Mouse (Mus musculus) small intestine, adult 2 months (tissue): ENCODE results near the gene Gatad2a. TPM values are rescaled to one million over a fixed set of nuclear protein-coding genes. Genes with fewer than 3 reads are reported as not detected.
"Not testable (repeated sequence)": the region's sequence is repeated elsewhere in the genome, so short reads cannot be mapped to it uniquely, and the experiment has no call there.

Experiments used
- H3K27ac ChIP-seq: fragments of 200-500 bp; 2 replicates; pipeline ENCODE4 v1.5.1; 2012; ENCODE audit warnings: low read depth, low read length, control low read depth, inconsistent platforms; ENCODE audit not compliant: insufficient read depth
- H3K27me3 ChIP-seq: fragments of 200-500 bp; 2 replicates; pipeline ENCODE4 v1.6.1; 2012; ENCODE audit warnings: mild to moderate bottlenecking, moderate library complexity, low read length, inconsistent platforms; ENCODE audit not compliant: control insufficient read depth, insufficient read depth
- H3K36me3 ChIP-seq: fragments of 200-500 bp; 2 replicates; pipeline ENCODE4 v1.6.1; 2012; ENCODE audit warnings: mild to moderate bottlenecking, low read length, control low read depth, inconsistent platforms; ENCODE audit not compliant: control insufficient read depth, insufficient read depth
- H3K4me1 ChIP-seq: fragments of 200-500 bp; 2 replicates; pipeline ENCODE4 v1.6.1; 2012; ENCODE audit warnings: low read length, inconsistent platforms, mixed read lengths; ENCODE audit not compliant: control insufficient read depth, insufficient read depth, insufficient read length
- H3K4me3 ChIP-seq: fragments of 200-500 bp; 2 replicates; pipeline ENCODE4 v1.5.1; 2012; ENCODE audit warnings: low read depth, mild to moderate bottlenecking, control low read depth, inconsistent platforms, low read length, moderate library complexity
- CTCF ChIP-seq: fragments of 200-500 bp; IDR thresholded peaks from 2 replicates; pipeline ENCODE4 v1.5.1; 2012; ENCODE audit warnings: low read depth, mild to moderate bottlenecking, control low read depth, inconsistent platforms, low read length, moderate library complexity, mixed read lengths; ENCODE audit not compliant: insufficient replicate concordance, insufficient read length; ENCODE audit errors: extremely low read depth
- POLR2A ChIP-seq: fragments of 200-500 bp; IDR thresholded peaks from 2 replicates; pipeline ENCODE4 v1.6.1; 2012; ENCODE audit warnings: low read depth, mild to moderate bottlenecking, control low read depth, inconsistent platforms, low read length, moderate library complexity
- WGBS: fragments of 180-500 bp; shearing (Covaris S2); methylation state at CpG from one replicate; pipeline ENCODE4 v1.1.7; 2018; 5-methylcytosine and 5-hydroxymethylcytosine counted together
- polyA plus RNA-seq: library from polyadenylated mRNA; depleted of rRNA; stranded (reverse); fragments of >200 nt; gene quantifications from 2 replicates; pipeline ENCODE4 v1.2.3, GENCODE M21; 2012

Gatad2a gene
- polyA plus RNA-seq, 1 experiment: 101 TPM

- H3K4me3 ChIP-seq: peak overlapping the region; percentile 47
- no peaks in the 10 kb centered on the region for H3K27me3 ChIP-seq
- under 1% methylated on average over 16 of the region's 16 CpGs for WGBS
- H3K36me3 ChIP-seq: no peaks in the 10 kb centered on the region
- peaks cover 12% of the 10 kb centered on the region for H3K4me1 ChIP-seq
- peak overlapping the region; percentile 88 for H3K27ac ChIP-seq
- TF ChIP-seq CTCF: peak; percentile 63; the same call in 1 of the 2 replicates
- peak; percentile 58; the same call in 1 of the 2 replicates for TF ChIP-seq POLR2A
Observed at GRCm38 (mm10) chr8:70001176-70001891, 5.2 kb upstream of the Gatad2a start.

GRCm38 (mm10) chr8:70000226-70000625 lies 4.0 kb upstream of the Gatad2a start:
- H3K4me1 ChIP-seq: peaks cover 12% of the 10 kb centered on the region
- no peak overlapping the region for H3K4me3 ChIP-seq
- no peaks in the 10 kb centered on the region for H3K36me3 ChIP-seq
- 88% methylated on average over 2 of the region's 2 CpGs for WGBS
- TF ChIP-seq CTCF: no peak
- no peak for TF ChIP-seq POLR2A
- H3K27me3 ChIP-seq: no peaks in the 10 kb centered on the region
- H3K27ac ChIP-seq: no peak overlapping the region

- H3K27me3 ChIP-seq: no peaks in the 10 kb centered on the region
- no peaks in the 10 kb centered on the region for H3K36me3 ChIP-seq
- 92% methylated on average over 4 of the region's 4 CpGs for WGBS
- no peak overlapping the region for H3K27ac ChIP-seq
- peaks cover 15% of the 10 kb centered on the region for H3K4me1 ChIP-seq
- TF ChIP-seq CTCF (no peak), POLR2A (no peak)
- no peak overlapping the region for H3K4me3 ChIP-seq
Observed at GRCm38 (mm10) chr8:69999236-69999635, 3.1 kb upstream of the Gatad2a start.

GRCm38 (mm10) chr8:69998706-69999105 lies 2.5 kb upstream of the Gatad2a start:
- H3K27ac ChIP-seq: no peak overlapping the region
- WGBS: 87% methylated on average over 3 of the region's 3 CpGs
- no peaks in the 10 kb centered on the region for H3K36me3 ChIP-seq
- TF ChIP-seq CTCF: no peak
- TF ChIP-seq POLR2A: no peak
- peaks cover 15% of the 10 kb centered on the region for H3K4me1 ChIP-seq
- no peaks in the 10 kb centered on the region for H3K27me3 ChIP-seq
- H3K4me3 ChIP-seq: no peak overlapping the region

- Histone ChIP-seq H3K36me3 (no peaks in the 10 kb centered on the region), H3K27ac (peak overlapping the region; percentile 89), H3K4me1 (peaks cover 6% of the 10 kb centered on the region; the same call in 1 of the 2 replicates), H3K27me3 (no peaks in the 10 kb centered on the region), H3K4me3 (peak overlapping the region; percentile 77)
- 2% methylated on average over 35 of the region's 35 CpGs for WGBS
- TF ChIP-seq POLR2A: peak; percentile 92
- TF ChIP-seq CTCF: no peak
Observed at GRCm38 (mm10) chr8:69996589-69997285, 553 bp upstream of the Gatad2a start.

- H3K27ac ChIP-seq: peak overlapping the region; percentile 88
- no peaks in the 10 kb centered on the region for H3K27me3 ChIP-seq
- TF ChIP-seq CTCF: no peak
- TF ChIP-seq POLR2A: no peak
- 0% methylated on average over 7 of the region's 7 CpGs for WGBS
- peaks cover 3% of the 10 kb centered on the region for H3K36me3 ChIP-seq
- peak overlapping the region; percentile 89 for H3K4me3 ChIP-seq
- H3K4me1 ChIP-seq: peaks cover 8% of the 10 kb centered on the region; the same call in 1 of the 2 replicates
Observed at GRCm38 (mm10) chr8:69995422-69995775, 785 bp downstream of the Gatad2a start.

GRCm38 (mm10) chr8:69988936-69989335 lies 7.2 kb downstream of the Gatad2a start:
- not testable (repeated sequence) for H3K36me3 ChIP-seq, H3K4me3 ChIP-seq, H3K4me1 ChIP-seq, H3K27ac ChIP-seq, H3K27me3 ChIP-seq
- WGBS: 94% methylated on average over 7 of the region's 7 CpGs
